Mouse (Mus musculus): ENCODE results near the gene Vmn1r46. TPM values are rescaled to one million over a fixed set of nuclear protein-coding genes. Genes with fewer than 3 reads are reported as not detected.
"Not testable (repeated sequence)": the region's sequence is repeated elsewhere in the genome, so short reads cannot be mapped to it uniquely, and the experiment has no call there.

The Vmn1r46 gene
- polyA plus RNA-seq (2015; fragmentation: Nextera tagmentation; extraction: Ambion mirVana), result not detected in 2 replicates

DNA sequence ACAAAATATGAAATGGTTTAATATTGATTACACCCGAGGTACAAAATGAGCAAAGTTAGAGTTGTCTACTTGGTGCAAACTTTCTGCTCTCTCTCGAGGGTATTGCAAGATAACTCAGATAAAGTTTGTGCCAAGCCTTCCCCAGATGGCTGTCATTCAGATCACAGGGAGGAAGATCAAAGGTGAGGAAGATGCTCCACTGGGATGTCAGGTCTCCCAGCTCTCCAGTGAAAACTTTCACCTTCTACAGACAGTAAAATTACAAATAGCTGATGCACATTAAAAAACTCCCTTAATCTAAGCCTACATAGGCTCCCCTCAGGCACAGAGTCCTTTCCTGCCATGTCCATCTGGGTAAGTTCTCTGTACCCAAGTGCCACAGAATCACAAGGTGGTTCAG lies at the start of gene Vmn1r46:
Vmn1r46 (plus strand) TSS at position 301 of the 400 bp plus-strand sequence.
- no peak within 1 kb of the TSS for H3K27ac ChIP-seq (ENCODE audit: low read depth)
- H3K9me3 ChIP-seq (ENCODE audit: low read length), result no peaks in the 10 kb centered on the region
- TF ChIP-seq CTCF (IDR thresholded peaks at IDR 0.05; ENCODE audit: low read depth) (no peak), EP300 (IDR thresholded peaks at IDR 0.05; ENCODE audit: low read depth) (no peak)
- ATAC-seq (no peak), DNase-seq (no peak)
- no peak within 1 kb of the TSS for H3K9ac ChIP-seq (replicated peaks)
- no peak within 1 kb of the TSS for H3K4me2 ChIP-seq (ENCODE audit: low read depth, low read length)
- WGBS (ENCODE audit: insufficient replicate concordance), result 45% methylated on average over 2 of the region's 2 CpGs
- no peaks in the 10 kb centered on the region for H3K27me3 ChIP-seq (ENCODE audit: insufficient read depth, low read length)
- no peaks in the 10 kb centered on the region for H3K4me1 ChIP-seq (ENCODE audit: insufficient read depth)
- H3K4me3 ChIP-seq (ENCODE audit: low read depth, low read length), result no peak within 1 kb of the TSS
- no peaks in the 10 kb centered on the region for H3K36me3 ChIP-seq (replicated peaks; ENCODE audit: insufficient read depth, low read length)

DNA sequence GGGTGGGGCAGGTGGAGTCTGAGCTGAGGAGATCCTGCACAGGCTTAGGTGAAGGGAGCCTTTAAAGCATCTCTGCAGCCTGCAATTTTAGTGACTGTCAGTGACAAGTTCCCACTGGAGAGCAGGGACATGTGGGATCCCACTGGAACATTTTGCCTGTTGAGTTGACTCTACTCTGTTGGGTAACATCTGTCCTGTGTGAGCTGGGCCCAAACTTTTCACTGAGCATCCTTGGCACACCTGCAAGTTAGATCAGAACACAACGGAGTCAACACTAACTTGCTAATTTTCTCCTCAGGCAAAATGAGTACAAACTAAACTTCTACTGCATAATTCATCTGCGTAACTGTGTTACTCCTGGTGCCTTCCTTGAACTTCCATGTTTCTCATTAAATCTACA lies 28.6 kb upstream of the Vmn1r46 start, which contains the start of gene Vmn1r45:
Vmn1r45 (minus strand) TSS at position 101 of the 400 bp plus-strand sequence.
- not testable (repeated sequence) for ATAC-seq; H3K9me3 ChIP-seq (ENCODE audit: low read length); H3K4me3 ChIP-seq (ENCODE audit: low read depth, low read length); DNase-seq; H3K27ac ChIP-seq (ENCODE audit: low read depth); H3K4me1 ChIP-seq (ENCODE audit: insufficient read depth); H3K9ac ChIP-seq (replicated peaks); H3K27me3 ChIP-seq (ENCODE audit: insufficient read depth, low read length); H3K4me2 ChIP-seq (ENCODE audit: low read depth, low read length); H3K36me3 ChIP-seq (replicated peaks; ENCODE audit: insufficient read depth, low read length)
- 72% methylated on average over 2 of the region's 2 CpGs for WGBS (ENCODE audit: insufficient replicate concordance)

DNA sequence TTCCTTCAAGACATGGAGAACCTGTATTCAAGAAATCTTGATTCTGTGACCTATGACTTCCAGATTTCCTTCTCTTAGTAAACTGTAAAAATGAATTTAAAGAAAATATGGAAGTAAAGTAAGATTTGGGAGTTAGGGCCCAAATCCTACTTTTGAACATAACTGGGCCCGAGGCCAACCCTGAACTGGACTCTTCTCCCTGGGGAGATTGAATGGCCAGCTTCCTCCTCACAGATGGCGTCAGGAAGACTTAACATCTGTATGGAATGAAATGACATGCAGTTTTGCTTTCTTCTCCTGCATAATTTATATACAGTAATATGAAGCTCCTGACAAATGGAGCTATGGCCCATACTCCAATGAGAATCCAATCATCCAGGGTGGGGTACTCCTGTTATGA lies 28.2 kb upstream of the Vmn1r46 start:
- Histone ChIP-seq H3K9ac (replicated peaks) (no peak overlapping the region), H3K27ac (ENCODE audit: low read depth) (no peak overlapping the region), H3K4me3 (ENCODE audit: low read depth, low read length) (no peak overlapping the region), H3K36me3 (replicated peaks; ENCODE audit: insufficient read depth, low read length) (no peaks in the 10 kb centered on the region), H3K9me3 (ENCODE audit: low read length) (no peaks in the 10 kb centered on the region), H3K4me1 (ENCODE audit: insufficient read depth) (no peaks in the 10 kb centered on the region), H3K4me2 (ENCODE audit: low read depth, low read length) (no peak overlapping the region), H3K27me3 (ENCODE audit: insufficient read depth, low read length) (no peaks in the 10 kb centered on the region)
- no peak for ATAC-seq
- WGBS (ENCODE audit: insufficient replicate concordance), result 72% methylated on average over 2 of the region's 2 CpGs
- TF ChIP-seq EP300 (IDR thresholded peaks at IDR 0.05; ENCODE audit: low read depth), result no peak
- no peak for TF ChIP-seq CTCF (IDR thresholded peaks at IDR 0.05; ENCODE audit: low read depth)
- no peak for DNase-seq

DNA sequence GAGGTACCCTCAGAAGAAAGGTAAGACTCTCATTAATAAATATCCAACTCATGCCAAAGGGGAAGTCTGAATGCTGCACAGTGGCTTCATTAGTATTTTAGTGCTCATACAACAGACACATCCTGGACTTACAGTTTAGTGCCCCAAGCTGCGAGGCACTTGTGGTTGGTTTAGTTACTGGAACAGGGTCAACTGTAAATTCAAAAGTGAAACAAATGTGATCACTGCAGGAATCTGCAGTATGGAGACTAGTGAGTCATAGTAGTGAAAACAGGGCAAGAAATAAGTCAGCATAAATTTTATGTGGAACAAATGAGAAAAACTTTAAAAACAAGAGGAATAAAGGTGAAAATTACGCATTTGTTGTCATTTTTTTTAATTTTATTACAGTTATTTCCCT lies 15.6 kb upstream of the Vmn1r46 start:
- no peak overlapping the region for H3K4me3 ChIP-seq (ENCODE audit: low read depth, low read length)
- H3K4me1 ChIP-seq (ENCODE audit: insufficient read depth), result no peaks in the 10 kb centered on the region
- ATAC-seq (no peak), DNase-seq (no peak)
- WGBS (ENCODE audit: insufficient replicate concordance), result 56% methylated on average over 2 of the region's 2 CpGs
- no peak for TF ChIP-seq CTCF (IDR thresholded peaks at IDR 0.05; ENCODE audit: low read depth)
- TF ChIP-seq EP300 (IDR thresholded peaks at IDR 0.05; ENCODE audit: low read depth), result no peak
- H3K9ac ChIP-seq (replicated peaks), result no peak overlapping the region
- no peak overlapping the region for H3K27ac ChIP-seq (ENCODE audit: low read depth)
- no peaks in the 10 kb centered on the region for H3K36me3 ChIP-seq (replicated peaks; ENCODE audit: insufficient read depth, low read length)
- H3K9me3 ChIP-seq (ENCODE audit: low read length), result 0 out of 2 replicates have a peak, but pooled peaks cover 3% of the 10 kb centered on the region
- H3K27me3 ChIP-seq (ENCODE audit: insufficient read depth, low read length), result no peaks in the 10 kb centered on the region
- H3K4me2 ChIP-seq (ENCODE audit: low read depth, low read length), result no peak overlapping the region

DNA sequence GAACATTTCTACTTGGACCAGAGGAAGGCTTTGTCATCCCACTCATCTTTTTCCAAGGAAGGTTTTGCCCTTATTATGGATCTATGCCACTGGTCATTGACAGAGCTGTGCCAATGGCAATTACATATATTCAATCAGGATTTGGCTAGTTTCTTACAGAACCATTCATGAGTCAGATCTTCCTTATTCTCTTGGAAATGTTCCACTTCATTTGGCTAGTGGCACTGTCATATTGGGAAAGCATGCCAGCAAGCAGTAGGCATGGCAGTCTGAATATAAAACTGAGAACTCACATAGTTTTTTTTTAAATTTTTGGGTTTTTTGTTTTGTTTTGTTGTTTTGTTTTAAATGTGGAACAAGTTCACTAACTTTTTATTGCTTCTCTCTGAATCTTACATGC lies 2.8 kb upstream of the Vmn1r46 start:
- H3K9me3 ChIP-seq (ENCODE audit: low read length), result no peaks in the 10 kb centered on the region
- ATAC-seq (no peak), DNase-seq (no peak)
- no peak overlapping the region for H3K27ac ChIP-seq (ENCODE audit: low read depth)
- no peaks in the 10 kb centered on the region for H3K27me3 ChIP-seq (ENCODE audit: insufficient read depth, low read length)
- H3K4me3 ChIP-seq (ENCODE audit: low read depth, low read length), result no peak overlapping the region
- H3K4me1 ChIP-seq (ENCODE audit: insufficient read depth), result no peaks in the 10 kb centered on the region
- TF ChIP-seq EP300 (IDR thresholded peaks at IDR 0.05; ENCODE audit: low read depth) (no peak), CTCF (IDR thresholded peaks at IDR 0.05; ENCODE audit: low read depth) (no peak)
- no peaks in the 10 kb centered on the region for H3K36me3 ChIP-seq (replicated peaks; ENCODE audit: insufficient read depth, low read length)
- H3K9ac ChIP-seq (replicated peaks), result no peak overlapping the region
- H3K4me2 ChIP-seq (ENCODE audit: low read depth, low read length), result no peak overlapping the region

DNA sequence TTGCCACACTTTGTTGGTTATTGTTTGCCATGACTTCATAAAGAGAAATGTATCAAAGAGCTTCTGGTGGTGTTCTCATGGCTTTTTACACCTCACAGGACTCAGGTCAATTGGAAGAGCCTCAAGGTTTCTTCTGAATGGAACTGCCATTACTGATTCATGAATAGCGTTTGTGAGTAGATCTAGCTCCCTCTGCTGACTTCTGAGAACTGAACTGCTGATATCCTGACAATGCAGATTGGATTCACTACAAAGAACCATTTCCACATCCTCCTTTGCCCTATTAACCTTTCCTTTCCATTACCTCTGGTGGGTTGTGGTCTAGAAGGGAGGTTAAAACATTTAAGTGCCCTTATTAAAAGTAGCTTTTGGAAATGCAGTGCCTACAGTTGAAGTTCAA lies 16.9 kb downstream of the Vmn1r46 start:
- no peak overlapping the region for H3K27ac ChIP-seq (ENCODE audit: low read depth)
- no peak for ATAC-seq
- DNase-seq, result no peak
- 4% methylated on average over 1 of the region's 1 CpGs for WGBS (ENCODE audit: insufficient replicate concordance)
- no peak overlapping the region for H3K4me3 ChIP-seq (ENCODE audit: low read depth, low read length)
- no peaks in the 10 kb centered on the region for H3K4me1 ChIP-seq (ENCODE audit: insufficient read depth)
- H3K36me3 ChIP-seq (replicated peaks; ENCODE audit: insufficient read depth, low read length), result no peaks in the 10 kb centered on the region
- H3K9ac ChIP-seq (replicated peaks), result no peak overlapping the region
- no peaks in the 10 kb centered on the region for H3K9me3 ChIP-seq (ENCODE audit: low read length)
- TF ChIP-seq EP300 (IDR thresholded peaks at IDR 0.05; ENCODE audit: low read depth) (no peak), CTCF (IDR thresholded peaks at IDR 0.05; ENCODE audit: low read depth) (no peak)
- H3K27me3 ChIP-seq (ENCODE audit: insufficient read depth, low read length), result no peaks in the 10 kb centered on the region
- no peak overlapping the region for H3K4me2 ChIP-seq (ENCODE audit: low read depth, low read length)

DNA sequence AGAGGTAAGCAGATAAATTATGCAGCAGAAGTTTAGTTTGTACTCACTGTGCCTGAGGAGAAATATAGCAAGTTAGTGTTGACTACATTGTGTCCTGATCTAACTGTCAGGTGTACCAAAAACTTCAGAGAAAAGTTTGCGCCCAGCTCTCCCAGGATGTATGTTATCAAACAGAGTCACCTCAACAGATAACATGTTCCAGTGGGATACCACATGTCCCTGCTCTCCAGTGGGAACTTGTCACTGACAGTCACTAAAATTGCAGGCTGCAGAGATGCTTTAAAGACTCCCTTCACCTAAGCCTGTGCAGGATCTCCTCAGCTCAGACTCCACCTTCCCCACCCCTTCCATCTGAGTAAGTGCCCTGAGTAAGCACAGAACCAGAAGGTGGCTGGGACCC lies 46.7 kb downstream of the Vmn1r46 start, which contains the start of gene Vmn1r47:
Vmn1r47 (plus strand) TSS at position 301 of the 400 bp plus-strand sequence.
- not testable (repeated sequence) for H3K4me3 ChIP-seq (ENCODE audit: low read depth, low read length); H3K36me3 ChIP-seq (replicated peaks; ENCODE audit: insufficient read depth, low read length); ATAC-seq; H3K27me3 ChIP-seq (ENCODE audit: insufficient read depth, low read length); H3K4me2 ChIP-seq (ENCODE audit: low read depth, low read length); H3K4me1 ChIP-seq (ENCODE audit: insufficient read depth); H3K9me3 ChIP-seq (ENCODE audit: low read length); H3K27ac ChIP-seq (ENCODE audit: low read depth); H3K9ac ChIP-seq (replicated peaks); DNase-seq
- 91% methylated on average over 1 of the region's 1 CpGs for WGBS (ENCODE audit: insufficient replicate concordance)

Other genes starting within 250 kb of the Vmn1r46 start
- not detected in 2 replicates for gene Vmn1r41, start 228.5 kb upstream of the Vmn1r46 start, polyA plus RNA-seq (2015; fragmentation: Nextera tagmentation; extraction: Ambion mirVana)
- gene Vmn1r42, start 92.9 kb upstream of the Vmn1r46 start, polyA plus RNA-seq (2015; fragmentation: Nextera tagmentation; extraction: Ambion mirVana), result not detected in 2 replicates
- not detected in 2 replicates for gene Vmn1r43, start 92.9 kb upstream of the Vmn1r46 start, polyA plus RNA-seq (2015; fragmentation: Nextera tagmentation; extraction: Ambion mirVana)
- gene Vmn1r44, start 85.7 kb upstream of the Vmn1r46 start, polyA plus RNA-seq (2015; fragmentation: Nextera tagmentation; extraction: Ambion mirVana), result not detected in 2 replicates
- gene Vmn1r45, start 28.7 kb upstream of the Vmn1r46 start, polyA plus RNA-seq (2015; fragmentation: Nextera tagmentation; extraction: Ambion mirVana), result not detected in 2 replicates
- not detected in 2 replicates for gene Vmn1r47, start 46.8 kb downstream of the Vmn1r46 start, polyA plus RNA-seq (2015; fragmentation: Nextera tagmentation; extraction: Ambion mirVana)
- gene Vmn1r48, start 67.5 kb downstream of the Vmn1r46 start, polyA plus RNA-seq (2015; fragmentation: Nextera tagmentation; extraction: Ambion mirVana), result not detected in 2 replicates
- not detected in 2 replicates for gene Vmn1r49, start 109.2 kb downstream of the Vmn1r46 start, polyA plus RNA-seq (2015; fragmentation: Nextera tagmentation; extraction: Ambion mirVana)
- gene Vmn1r50, start 132.1 kb downstream of the Vmn1r46 start, polyA plus RNA-seq (2015; fragmentation: Nextera tagmentation; extraction: Ambion mirVana), result not detected in 2 replicates
- gene Vmn1r51, start 153.3 kb downstream of the Vmn1r46 start, polyA plus RNA-seq (2015; fragmentation: Nextera tagmentation; extraction: Ambion mirVana), result not detected in 2 replicates
- not detected in 2 replicates for gene Vmn1r52, start 205.5 kb downstream of the Vmn1r46 start, polyA plus RNA-seq (2015; fragmentation: Nextera tagmentation; extraction: Ambion mirVana)
- not detected in 2 replicates for gene V1ra8, start 233.5 kb downstream of the Vmn1r46 start, polyA plus RNA-seq (2015; fragmentation: Nextera tagmentation; extraction: Ambion mirVana)